Mouse (Mus musculus): ENCODE measurements around the gene Ubac2.

DNA sequence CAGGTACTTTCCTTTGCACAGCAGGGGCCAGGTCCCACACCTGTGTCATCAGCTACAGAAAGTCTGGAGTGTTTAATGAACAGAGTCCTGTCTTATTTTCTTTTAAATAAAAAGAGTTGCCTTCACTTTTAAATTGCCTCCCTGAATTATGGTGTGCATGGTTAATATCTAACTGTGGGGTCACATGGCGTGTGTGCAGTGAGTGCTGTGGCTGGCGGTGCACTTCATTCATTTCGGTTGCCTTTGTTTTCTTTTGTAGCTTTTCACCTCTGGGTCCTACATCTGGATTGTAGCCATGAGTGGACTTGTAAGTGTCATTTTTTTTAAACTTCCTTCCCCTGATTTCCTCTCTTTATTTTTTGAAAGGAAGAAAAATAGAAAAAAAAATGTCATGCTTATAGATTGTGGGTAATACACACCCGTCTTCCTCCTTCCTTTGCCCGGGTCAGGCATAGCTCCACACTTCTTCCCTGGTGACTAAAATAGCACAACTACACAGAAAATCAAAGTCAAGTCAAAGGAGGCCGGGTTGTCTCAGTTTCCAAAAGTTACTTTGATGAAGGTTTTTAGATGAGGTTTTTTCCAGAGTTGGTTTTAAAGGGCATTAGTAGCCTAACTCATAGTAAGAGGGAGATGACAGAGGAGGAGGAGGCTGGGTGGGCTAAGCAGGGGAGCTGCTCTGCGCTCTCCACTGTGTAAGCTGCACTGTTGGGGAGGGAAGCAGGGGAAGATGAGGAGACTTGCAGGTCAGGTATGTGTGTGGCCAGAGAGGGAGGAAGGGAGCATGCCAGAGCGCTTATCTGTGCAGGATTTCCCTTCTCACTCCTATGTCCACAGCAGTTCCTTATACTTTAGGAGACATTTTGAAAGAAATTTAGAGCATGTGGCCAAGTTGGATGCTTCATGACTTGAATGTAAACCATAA, 104.9 kb downstream of the Ubac2 start:
- TF ChIP-seq POLR2A (IDR thresholded peaks at IDR 0.05; ENCODE audit: borderline replicate concordance, extremely low read depth, insufficient read depth, insufficient read length, poor library complexity, severe bottlenecking) (no peak), CTCF (IDR thresholded peaks at IDR 0.05; ENCODE audit: borderline replicate concordance, extremely low read depth, insufficient read depth, insufficient read length) (no peak)

Measured in brain, embryonic 14.5 days (tissue).